Mouse (Mus musculus) CD4-positive helper T cell, adult 2 months (primary cell): ENCODE data around the gene Bscl2.
"Not testable (repeated sequence)": the region's sequence is repeated elsewhere in the genome, so short reads cannot be mapped to it uniquely, and the experiment has no call there.

ENCODE experiments used
- DNase-seq: peaks from one replicate; pipeline ENCODE4 v3.0.0-alpha.2; 2012; ENCODE audit warnings: low read depth, missing footprints, low spot score

Bscl2 gene

DNA sequence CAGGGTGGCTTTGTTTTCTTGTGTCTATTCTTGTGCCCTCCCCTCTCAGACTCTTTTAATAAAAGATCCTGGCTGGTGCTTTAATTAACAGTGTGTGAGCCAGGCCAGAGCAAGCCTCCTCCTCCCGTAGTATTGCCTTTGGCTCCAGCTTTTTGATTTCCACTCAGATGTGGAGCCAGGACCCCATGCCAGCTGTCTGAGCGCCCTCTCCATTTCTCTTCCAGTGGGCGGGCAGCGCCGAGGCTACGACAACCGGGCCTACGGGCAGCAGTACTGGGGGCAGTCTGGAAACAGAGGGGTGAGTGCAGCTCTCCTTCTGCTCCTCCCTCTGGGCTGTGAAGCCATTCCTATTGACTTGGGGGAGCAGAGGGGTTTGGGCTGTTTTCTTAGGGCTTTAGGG is 6.6 kb upstream of the Bscl2 start:
- no peak for DNase-seq

DNA sequence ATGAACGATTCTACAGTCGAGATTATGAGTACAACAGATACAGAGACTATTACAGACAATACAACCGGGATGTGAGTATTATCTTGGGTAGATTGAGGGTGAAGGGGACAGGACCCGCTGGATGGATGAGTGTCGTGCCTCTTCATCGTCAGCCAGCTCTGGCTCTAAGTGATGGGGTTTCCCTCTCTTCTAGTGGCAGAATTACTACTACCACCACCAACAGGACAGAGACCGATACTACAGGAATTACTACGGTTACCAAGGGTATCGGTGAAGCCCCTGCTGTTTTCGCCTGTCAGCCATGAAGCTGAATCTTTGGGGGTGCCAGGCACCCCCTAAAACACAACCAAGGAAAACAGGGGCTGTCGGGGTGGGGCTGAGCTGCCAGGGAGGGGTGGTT is 6.0 kb upstream of the Bscl2 start:
- no peak for DNase-seq

GRCm38 (mm10) chr19:8832971-8833370 is 4.3 kb upstream of the Bscl2 start:
- no peak for DNase-seq

GRCm38 (mm10) chr19:8836327-8836726 is 940 bp upstream of the Bscl2 start:
- DNase-seq: not testable (repeated sequence)

GRCm38 (mm10) chr19:8838041-8838730 is 919 bp downstream of the Bscl2 start:
- peak; percentile 36 for DNase-seq

DNA sequence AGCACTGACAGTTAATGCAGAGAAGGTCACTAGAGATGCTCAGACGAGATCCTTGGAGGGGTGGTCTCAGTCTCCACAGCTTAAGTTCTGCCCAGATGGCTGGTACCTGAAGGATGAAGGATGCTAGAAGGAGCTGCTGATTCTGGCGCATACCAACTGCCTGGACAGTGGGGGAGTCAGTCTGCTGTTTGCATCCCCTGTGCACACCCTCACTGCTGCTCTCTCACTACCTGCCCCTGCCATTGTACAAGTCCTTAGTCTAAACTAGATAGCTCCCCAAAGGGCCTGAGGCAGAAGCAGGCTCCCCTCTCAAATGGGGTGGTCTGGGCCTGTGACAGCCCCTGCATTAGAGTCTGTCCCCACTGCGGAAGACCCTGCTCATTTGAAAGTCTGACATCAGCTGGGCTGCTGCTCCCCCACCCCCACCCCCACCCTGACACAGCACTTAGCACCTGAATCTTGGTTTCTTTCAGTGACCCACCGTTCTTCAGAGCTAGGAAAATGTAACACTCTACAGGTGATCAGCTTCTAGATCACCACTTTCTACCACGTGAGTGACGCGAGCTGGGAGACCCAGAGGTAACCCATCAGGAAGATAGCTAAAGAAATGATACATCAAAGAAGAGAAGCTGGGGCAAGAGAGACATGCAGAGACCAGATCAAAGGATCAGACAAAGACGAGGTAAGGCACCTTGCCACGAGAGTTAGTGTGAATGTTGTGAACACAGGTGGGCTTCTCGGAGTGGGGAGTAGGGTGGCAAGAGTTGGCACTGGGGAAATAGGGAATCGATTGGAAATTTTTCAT is 2.0 kb downstream of the Bscl2 start, which contains the start of gene Gng3:
Gene Gng3 (minus strand): TSS at position 92 of the 805 bp plus-strand sequence.
- DNase-seq: no peak

DNA sequence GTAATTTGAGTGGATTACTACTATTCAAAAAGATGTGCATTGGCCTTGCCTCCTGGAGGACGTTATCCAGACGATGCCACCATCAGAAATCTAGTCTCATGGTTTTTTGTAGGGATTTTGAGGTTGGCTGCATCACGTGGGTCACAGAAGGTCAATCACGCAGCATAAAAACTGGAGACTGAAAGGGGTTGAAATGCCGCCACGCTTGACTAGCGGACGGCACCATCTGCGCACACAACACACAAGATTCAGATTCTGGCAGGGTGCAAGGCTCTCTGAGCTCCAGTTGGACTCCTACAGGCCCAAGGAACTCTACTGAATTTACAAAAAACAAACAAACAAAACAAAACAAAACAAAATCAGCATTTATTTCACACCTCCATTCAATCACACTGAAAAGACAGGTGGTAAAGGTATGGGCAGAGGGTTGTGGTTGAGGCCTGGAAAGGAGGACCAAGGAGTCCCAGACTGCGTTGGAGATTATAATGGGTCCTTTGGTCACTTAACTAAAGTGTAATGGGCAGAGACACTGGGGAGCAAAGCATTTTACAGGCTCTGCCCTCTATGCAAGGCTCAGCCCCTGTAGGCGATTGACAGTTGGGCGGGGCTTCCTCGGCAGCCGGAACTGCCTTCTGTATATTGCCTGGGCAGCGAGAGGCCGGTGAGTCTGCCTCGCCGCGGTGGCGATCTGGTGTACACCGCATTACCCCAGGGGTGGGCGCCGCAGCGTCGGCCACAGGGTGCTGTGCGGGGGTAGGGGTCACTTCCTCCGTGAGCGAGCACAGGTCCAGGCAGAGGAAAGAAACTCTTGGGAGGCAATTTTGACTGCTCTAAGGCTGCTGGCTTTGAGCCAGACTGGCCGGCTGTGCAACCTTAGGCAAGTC is 2.9 kb downstream of the Bscl2 start:
- DNase-seq: peak; percentile 66

DNA sequence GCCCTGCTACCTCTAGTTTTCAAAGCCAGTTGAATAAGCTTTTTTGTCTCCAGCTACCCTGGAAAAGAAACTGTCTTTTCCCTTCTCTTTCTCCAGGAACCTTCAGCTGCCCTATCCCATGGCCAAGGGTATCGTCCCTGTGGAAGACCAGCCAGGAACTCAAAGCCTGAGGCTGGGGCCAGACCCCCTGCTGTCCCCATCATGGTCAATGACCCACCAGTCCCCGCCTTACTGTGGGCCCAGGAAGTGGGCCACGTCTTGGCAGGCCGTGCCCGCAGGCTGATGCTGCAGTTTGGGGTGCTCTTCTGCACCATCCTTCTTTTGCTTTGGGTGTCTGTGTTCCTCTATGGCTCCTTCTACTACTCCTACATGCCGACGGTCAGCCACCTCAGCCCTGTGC is 3.7 kb downstream of the Bscl2 start:
- no peak for DNase-seq

DNA sequence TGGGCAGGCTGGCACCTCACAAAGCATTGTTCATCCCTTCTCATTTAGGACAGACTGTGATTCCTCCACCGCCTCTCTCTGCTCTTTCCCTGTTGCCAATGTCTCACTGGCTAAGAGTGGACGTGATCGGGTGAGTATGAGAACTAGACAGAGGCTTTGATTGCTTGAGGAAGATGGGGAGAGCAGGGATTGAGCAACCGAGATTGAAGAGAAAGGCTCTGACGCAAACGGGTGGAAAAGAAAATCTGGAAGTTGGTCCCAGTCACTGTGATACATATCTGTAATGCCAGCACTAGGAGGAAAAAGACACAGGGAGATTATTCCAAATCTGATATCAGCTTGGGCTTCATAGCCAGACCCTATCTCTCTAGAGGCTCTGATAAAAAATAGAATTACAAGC is 5.7 kb downstream of the Bscl2 start:
- DNase-seq: no peak

DNA sequence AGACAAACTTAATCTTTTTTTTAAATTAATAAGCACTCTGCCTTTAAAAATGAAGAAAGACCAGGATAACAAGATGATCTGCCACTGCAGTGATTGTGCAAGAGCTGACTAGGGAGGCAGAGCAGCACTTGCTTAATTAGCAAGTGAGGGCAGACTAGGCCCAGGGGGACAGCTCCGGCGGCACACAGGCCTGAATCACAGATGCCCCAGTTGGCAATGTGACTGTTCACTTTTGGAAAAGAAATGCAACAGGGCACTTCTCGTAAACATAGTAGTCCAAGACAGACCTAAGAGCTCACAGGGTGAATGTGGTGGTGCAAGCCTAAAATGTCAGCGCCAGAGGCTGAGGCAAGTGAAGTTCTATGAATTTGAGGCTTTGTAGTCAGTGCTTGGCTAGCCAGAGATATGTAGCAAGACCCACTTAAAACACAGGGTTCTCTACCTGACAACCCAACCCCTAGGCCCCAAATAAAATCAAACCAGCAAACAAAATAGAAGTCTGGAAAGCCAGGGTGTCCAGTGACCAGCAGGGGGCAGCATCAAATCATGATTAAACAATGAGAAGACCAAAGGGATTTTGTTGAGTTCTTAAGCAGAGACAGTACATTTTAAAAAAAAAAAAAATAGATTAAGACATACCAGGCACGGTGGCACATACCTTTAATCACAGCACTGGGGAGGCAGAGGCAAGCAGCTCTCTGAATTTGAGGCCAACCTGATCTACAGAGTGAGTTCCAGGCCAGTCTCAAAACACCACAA is 7.3 kb downstream of the Bscl2 start:
- DNase-seq: peak; percentile 80

DNA sequence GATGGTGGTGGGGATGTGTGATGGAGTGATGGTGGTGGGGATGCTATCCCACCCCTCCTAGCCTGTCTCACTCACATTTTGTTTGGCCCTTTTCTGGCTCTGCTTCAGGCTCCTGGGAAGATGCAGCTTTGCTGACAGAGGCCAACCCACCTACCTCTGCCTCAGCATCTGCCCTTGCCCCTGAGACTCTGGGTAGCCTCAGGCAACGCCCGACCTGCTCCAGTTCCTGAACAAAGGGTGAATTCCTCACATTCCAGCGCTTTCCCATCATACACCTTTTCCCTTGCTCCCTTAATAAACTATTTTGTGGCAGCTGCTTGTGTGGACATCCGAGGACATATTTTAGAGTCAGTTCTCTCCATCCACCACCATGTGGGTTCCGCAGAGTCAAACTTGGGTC is 11.1 kb downstream of the Bscl2 start:
- DNase-seq: no peak

DNA sequence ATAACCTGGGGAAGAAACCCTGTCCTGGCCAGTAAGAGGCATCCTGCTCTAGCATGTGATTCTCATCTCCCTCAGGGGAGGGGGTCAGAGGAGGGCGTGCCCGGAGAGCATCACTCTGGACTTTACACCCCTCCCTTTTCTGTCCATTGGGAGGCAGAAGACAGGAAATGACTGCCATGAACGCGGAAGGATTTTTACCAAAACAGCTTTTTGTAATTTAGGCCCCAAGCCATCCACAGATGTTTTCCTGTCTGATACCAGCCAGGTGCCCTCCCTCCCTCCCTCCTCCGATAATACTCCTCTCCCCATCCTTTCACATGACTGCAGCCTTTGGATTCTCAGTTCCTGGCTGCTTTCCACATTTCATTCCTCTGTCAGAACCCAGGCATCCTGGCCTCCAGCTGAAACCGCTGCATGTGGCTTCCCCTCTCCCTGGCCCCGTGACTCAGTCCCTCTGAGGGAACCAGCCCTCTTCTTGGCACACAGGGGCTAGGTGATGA is 13.2 kb downstream of the Bscl2 start, which contains the start of gene Lrrn4cl:
Gene Lrrn4cl (plus strand): TSS at position 367 of the 500 bp plus-strand sequence.
- DNase-seq: no peak

DNA sequence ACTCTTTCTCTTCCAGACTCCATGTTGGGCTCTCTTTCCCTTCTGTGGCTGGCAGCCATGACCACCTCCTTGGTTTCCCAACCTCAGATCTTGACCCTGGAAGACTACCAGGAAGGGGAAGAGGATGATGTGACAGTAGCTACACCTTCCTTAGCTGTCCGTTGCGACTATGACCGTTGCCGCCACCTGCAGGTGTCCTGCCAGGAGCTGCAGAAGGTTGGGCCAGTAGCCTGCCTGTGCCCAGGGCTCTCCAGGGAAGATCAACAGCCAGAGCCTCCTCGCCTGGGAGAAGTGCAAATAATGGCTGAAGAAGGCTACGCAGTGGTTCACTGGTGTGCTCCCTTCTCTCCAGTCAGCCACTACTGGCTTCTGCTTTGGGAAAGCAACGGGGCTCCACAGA is 14.4 kb downstream of the Bscl2 start:
- DNase-seq: no peak

DNA sequence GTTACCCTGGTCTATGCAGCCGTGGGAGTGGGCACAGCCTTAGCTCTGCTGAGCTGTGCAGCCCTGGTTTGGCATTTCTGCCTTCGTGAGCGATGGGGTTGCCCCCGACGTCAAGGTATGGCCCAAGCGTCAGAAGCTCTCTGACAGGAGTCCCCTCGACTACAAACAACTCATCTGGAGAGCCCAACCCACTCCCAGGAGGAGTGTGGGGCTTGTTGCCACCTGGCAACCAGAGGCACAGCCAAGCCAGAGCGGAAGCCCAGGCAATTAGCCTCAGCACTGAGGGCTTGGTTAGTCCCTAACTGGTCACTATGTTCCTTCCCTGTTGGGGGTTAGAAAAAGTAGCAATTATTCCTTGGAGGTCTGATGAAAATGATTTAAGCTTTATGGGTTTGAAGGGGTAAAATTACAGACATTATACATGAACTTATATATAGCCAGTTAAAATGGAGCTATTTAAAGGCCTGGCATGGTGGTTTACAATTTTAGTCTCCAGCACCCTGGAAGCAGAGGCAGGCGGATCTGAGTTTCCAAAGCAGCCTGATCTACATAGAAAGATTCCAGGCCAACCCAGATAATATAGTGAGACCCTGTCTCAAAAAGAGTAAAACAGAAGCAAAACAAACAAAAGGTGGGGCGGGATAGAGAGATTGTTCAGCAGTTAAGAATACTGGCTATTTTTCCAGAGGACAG is 15.1 kb downstream of the Bscl2 start:
- no peak for DNase-seq

DNA sequence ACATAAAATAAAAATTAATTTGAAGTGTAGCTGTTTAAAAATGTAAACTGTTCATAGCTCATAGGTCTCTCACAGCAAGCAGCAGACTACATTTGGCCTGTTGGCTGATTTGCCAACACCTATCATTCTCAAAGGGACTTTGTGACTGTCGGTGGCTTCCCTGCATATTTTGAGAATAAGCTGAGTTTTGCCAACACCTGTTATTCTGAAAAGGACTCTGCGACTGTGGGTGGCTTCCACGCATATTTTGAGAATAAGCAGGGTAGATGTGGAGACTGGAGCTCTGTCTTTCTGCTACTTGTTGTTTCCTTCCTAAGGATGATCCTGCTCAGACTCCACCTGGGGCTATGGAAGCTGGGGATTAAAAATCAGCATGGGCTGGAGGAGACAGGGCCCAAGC is 15.8 kb downstream of the Bscl2 start:
- no peak for DNase-seq

DNA sequence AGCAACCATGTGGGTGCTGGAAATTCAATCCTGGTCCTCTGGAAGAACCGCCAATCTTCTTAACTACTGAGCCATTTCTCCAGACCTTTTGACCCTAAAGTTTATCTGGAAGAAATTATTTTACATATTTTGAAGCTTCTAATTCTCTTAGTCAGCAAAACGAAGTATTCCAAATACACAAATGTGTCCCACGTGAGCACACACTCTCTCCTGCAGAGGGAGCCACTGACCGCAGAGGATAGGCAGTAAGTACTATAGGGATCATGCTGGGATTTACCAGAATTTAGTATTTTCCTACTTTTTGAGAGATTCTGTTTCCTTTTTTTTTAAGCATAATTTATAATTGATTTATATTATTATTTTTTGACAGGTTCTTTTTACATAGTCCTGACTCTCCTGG is 20.4 kb downstream of the Bscl2 start:
- peak; percentile 37 for DNase-seq

DNA sequence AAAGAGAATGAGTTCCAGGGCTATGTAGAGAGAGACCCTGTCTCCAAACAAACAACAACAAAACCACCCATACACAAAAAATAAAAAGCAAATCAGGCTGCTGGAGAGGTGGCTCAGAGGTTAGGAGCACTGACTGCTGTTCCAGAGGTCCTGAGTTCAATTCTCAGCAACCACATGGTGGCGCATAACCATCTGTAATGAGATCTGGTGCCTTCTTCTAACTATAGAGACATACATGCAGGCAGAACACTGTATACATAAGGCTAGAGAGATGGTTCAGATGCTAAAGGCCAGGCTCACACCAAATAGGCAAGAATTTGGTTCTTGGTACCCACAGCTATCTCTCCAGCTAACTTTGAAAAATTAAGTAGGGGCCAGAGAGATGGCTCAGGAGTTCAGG is 21.8 kb downstream of the Bscl2 start:
- DNase-seq: peak; percentile 59

DNA sequence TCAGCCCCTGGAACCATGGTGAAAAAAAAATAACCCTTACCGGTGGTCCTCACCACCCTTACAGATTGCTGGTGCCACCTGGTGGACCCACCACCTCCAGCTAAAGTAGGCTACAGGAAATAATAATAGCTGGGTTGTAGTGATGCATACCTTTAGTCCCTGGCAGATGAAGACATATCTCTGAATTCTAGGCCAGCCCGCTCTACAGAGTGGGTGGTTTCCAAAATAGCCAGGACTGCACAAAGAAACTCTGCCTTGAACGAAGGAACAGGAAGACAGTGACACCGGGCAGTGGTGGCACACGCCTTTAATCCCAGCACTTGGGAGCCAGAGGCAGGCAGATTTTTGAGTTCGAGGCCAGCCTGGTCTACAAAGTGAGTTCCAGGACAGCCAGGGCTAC is 27.0 kb downstream of the Bscl2 start:
- no peak for DNase-seq

- DNase-seq: not testable (repeated sequence)
Observed at GRCm38 (mm10) chr19:8870381-8870780, 33.1 kb downstream of the Bscl2 start.

GRCm38 (mm10) chr19:8870838-8871237 is 33.6 kb downstream of the Bscl2 start:
- DNase-seq: no peak
